Mouse (Mus musculus) lung, embryonic 14.5 days (tissue): ENCODE data around the gene Kctd15. TPM values are rescaled to one million over a fixed set of nuclear protein-coding genes. Genes with fewer than 3 reads are reported as not detected.

ENCODE experiments used
- ATAC-seq: fragments of 200-750 bp; cut with Nextera tagmentation; 2 replicates; pipeline ENCODE4 v1.8.0; 2017; ENCODE audit warnings: mild to moderate bottlenecking, moderate TSS enrichment, moderate library complexity; ENCODE audit not compliant: insufficient read depth
- DNase-seq: peaks from one replicate; pipeline ENCODE4 v3.0.0-alpha.2; 2015
- H3K27ac ChIP-seq: fragments of 300-500 bp; sonication (generic); 2 replicates; pipeline ENCODE4 v1.5.1; 2014; ENCODE audit warnings: low read depth, mild to moderate bottlenecking, moderate library complexity
- H3K27me3 ChIP-seq: fragments of 300-500 bp; sonication (generic); 2 replicates; pipeline ENCODE4 v1.6.1; 2014; ENCODE audit warnings: low read length, control low read depth; ENCODE audit not compliant: insufficient read depth
- H3K36me3 ChIP-seq: fragments of 300-500 bp; sonication (generic); 2 replicates; pipeline ENCODE4 v1.6.1; 2014; ENCODE audit warnings: control low read depth; ENCODE audit not compliant: insufficient read depth
- H3K4me1 ChIP-seq: fragments of 300-500 bp; sonication (generic); 2 replicates; pipeline ENCODE4 v1.6.1; 2014; ENCODE audit warnings: antibody characterized with exemption, control low read depth; ENCODE audit not compliant: insufficient read depth
- H3K4me2 ChIP-seq: fragments of 300-500 bp; sonication (generic); 2 replicates; pipeline ENCODE4 v1.6.1; 2014; ENCODE audit warnings: mild to moderate bottlenecking
- H3K4me3 ChIP-seq: fragments of 300-500 bp; sonication (generic); 2 replicates; pipeline ENCODE4 v1.5.1; 2014; ENCODE audit warnings: low read depth, low read length
- H3K9ac ChIP-seq: fragments of 300-500 bp; sonication (generic); 2 replicates; pipeline ENCODE4 v1.6.1; 2014
- H3K9me3 ChIP-seq: fragments of 300-500 bp; sonication (generic); 2 replicates; pipeline ENCODE4 v1.6.1; 2016; ENCODE audit warnings: low read depth, low read length, control low read depth
- CTCF ChIP-seq: IDR thresholded peaks from 2 replicates; pipeline ENCODE4 v1.5.1; 2016; ENCODE audit warnings: antibody characterized with exemption, low read depth
- WGBS: fragments of 180-500 bp; shearing (Covaris S2); extraction: QIAGEN DNeasy Blood & Tissue Kit; methylation state at CpG from one replicate; pipeline ENCODE4 v1.1.7; 2014; 5-methylcytosine and 5-hydroxymethylcytosine counted together
- polyA plus RNA-seq: library from polyadenylated mRNA; unstranded; fragments of >200 nt; fragmentation: Nextera tagmentation; extraction: Ambion mirVana; gene quantifications from 2 replicates; pipeline ENCODE4 v1.2.1, GENCODE M21; 2014

The Kctd15 gene
- polyA plus RNA-seq, 1 experiment from 2014 or later: 11.0 TPM

- Histone ChIP-seq H3K4me1 (peaks cover 3% of the 10 kb centered on the region; the same call in 1 of the 2 replicates), H3K27me3 (no peaks in the 10 kb centered on the region), H3K9ac (peak overlapping the region; percentile 22; the same call in 1 of the 2 replicates), H3K36me3 (no peaks in the 10 kb centered on the region), H3K4me3 (no peak overlapping the region), H3K4me2 (no peak overlapping the region), H3K27ac (no peak overlapping the region), H3K9me3 (no peaks in the 10 kb centered on the region)
- no peak for TF ChIP-seq CTCF
- peak; percentile 14 for DNase-seq
- 53% methylated on average over 9 of the region's 9 CpGs for WGBS
- no peak for ATAC-seq
Measured at GRCm38 (mm10) chr7:34598576-34598975, 58.0 kb downstream of the Kctd15 start.

GRCm38 (mm10) chr7:34597986-34598385, 58.5 kb downstream of the Kctd15 start:
- H3K27ac ChIP-seq: no peak overlapping the region
- H3K9ac ChIP-seq: no peak overlapping the region
- H3K9me3 ChIP-seq: no peaks in the 10 kb centered on the region
- DNase-seq (no peak), ATAC-seq (no peak)
- H3K36me3 ChIP-seq: no peaks in the 10 kb centered on the region
- WGBS: 83% methylated on average over 9 of the region's 9 CpGs
- no peak for TF ChIP-seq CTCF
- H3K4me1 ChIP-seq: peaks cover 3% of the 10 kb centered on the region; the same call in 1 of the 2 replicates
- no peak overlapping the region for H3K4me3 ChIP-seq
- H3K27me3 ChIP-seq: no peaks in the 10 kb centered on the region
- no peak overlapping the region for H3K4me2 ChIP-seq

DNA sequence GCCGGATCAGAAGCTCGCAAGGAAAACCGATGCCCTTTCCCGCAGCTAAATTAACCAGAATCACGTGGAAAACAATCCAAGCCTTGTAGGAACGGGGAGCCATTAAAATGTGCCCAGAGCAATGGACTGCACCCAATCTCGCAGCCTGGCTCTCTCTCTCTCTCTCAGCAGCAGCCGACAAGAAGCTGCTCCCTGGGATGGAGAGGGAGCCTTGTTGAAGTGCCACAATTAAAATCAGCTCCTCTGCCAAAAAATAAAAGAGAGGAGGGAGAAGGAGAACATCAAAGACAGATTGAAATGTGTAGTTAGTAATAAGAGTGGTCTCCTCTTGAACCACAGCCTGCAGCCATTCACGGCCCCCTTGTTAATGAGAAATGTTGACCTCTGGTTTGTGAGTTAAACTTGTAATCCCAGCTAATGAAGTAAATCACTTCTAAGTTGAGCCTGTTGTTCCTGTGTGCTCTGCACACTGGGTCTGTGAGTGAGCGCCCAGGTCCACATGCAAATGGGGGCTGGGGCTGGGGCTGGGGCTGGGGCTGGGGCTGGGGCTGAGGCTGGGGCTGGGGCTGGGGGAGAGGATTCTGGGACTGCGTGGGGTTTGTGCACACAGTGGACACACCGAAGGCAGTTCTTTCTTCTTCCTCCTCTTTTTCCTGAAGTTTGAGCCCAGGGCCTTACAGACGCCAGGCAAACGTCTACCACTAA, 59.8 kb downstream of the Kctd15 start:
- Histone ChIP-seq H3K27ac (peak overlapping the region; percentile 8; the same call in 1 of the 2 replicates), H3K4me1 (peaks cover 3% of the 10 kb centered on the region; the same call in 1 of the 2 replicates), H3K4me2 (no peak overlapping the region), H3K36me3 (no peaks in the 10 kb centered on the region), H3K9me3 (no peaks in the 10 kb centered on the region), H3K9ac (no peak overlapping the region), H3K4me3 (no peak overlapping the region), H3K27me3 (no peaks in the 10 kb centered on the region)
- ATAC-seq (no peak), DNase-seq (no peak)
- WGBS: 62% methylated on average over 14 of the region's 14 CpGs
- TF ChIP-seq CTCF: no peak

GRCm38 (mm10) chr7:34595307-34595565, 61.3 kb downstream of the Kctd15 start:
- 59% methylated on average over 4 of the region's 4 CpGs for WGBS
- ATAC-seq: no peak
- DNase-seq: no peak

GRCm38 (mm10) chr7:34594501-34595306, 61.8 kb downstream of the Kctd15 start:
- Histone ChIP-seq H3K4me3 (peak overlapping the region; percentile 24), H3K36me3 (no peaks in the 10 kb centered on the region), H3K4me2 (peak overlapping the region; percentile 60), H3K27me3 (no peaks in the 10 kb centered on the region), H3K9ac (peak overlapping the region; percentile 34), H3K27ac (peak overlapping the region; percentile 30; the same call in 1 of the 2 replicates), H3K9me3 (no peaks in the 10 kb centered on the region), H3K4me1 (peaks cover 3% of the 10 kb centered on the region; the same call in 1 of the 2 replicates)
- WGBS: 27% methylated on average over 18 of the region's 18 CpGs
- DNase-seq (peak; percentile 77), ATAC-seq (peak; percentile 61)
- TF ChIP-seq CTCF: peak; percentile 6; the same call in 1 of the 2 replicates

More at GRCm38 (mm10) chr7:34595307-34595565, 61.3 kb downstream of the Kctd15 start:
- H3K27me3 ChIP-seq: no peaks in the 10 kb centered on the region
- no peak overlapping the region for H3K4me3 ChIP-seq
- H3K9ac ChIP-seq: no peak overlapping the region
- H3K4me1 ChIP-seq: peaks cover 3% of the 10 kb centered on the region; the same call in 1 of the 2 replicates
- H3K36me3 ChIP-seq: no peaks in the 10 kb centered on the region
- no peak overlapping the region for H3K4me2 ChIP-seq
- H3K9me3 ChIP-seq: no peaks in the 10 kb centered on the region
- no peak overlapping the region for H3K27ac ChIP-seq
- no peak for TF ChIP-seq CTCF

GRCm38 (mm10) chr7:34590711-34591110, 65.8 kb downstream of the Kctd15 start:
- ATAC-seq (no peak), DNase-seq (no peak)
- Histone ChIP-seq H3K9me3 (no peaks in the 10 kb centered on the region), H3K4me1 (no peaks in the 10 kb centered on the region), H3K9ac (no peak overlapping the region), H3K27ac (no peak overlapping the region), H3K27me3 (no peaks in the 10 kb centered on the region), H3K4me3 (no peak overlapping the region), H3K36me3 (no peaks in the 10 kb centered on the region), H3K4me2 (no peak overlapping the region)
- WGBS: 88% methylated on average over 11 of the region's 11 CpGs
- no peak for TF ChIP-seq CTCF

Other genes starting within 250 kb of the Kctd15 start
- gene Chst8, start 156.0 kb upstream of the Kctd15 start, polyA plus RNA-seq: 2.8 and 3.6 TPM in 2 replicates